Mouse (Mus musculus): Measurements from ENCODE around the gene B4galt5.
"Not testable (repeated sequence)": the region's sequence is repeated elsewhere in the genome, so short reads cannot be mapped to it uniquely, and the experiment has no call there.

The B4galt5 gene

GRCm38 (mm10) chr2:167348376-167349282 lies at the start of gene B4galt5:
Gene B4galt5, minus strand, starts transcription at chr2:167349183.
- DNase-seq, result peak in 1 of 2 experiments; percentile 52

GRCm38 (mm10) chr2:167396420-167396819 lies 47.4 kb upstream of the B4galt5 start:
- not testable (repeated sequence) for DNase-seq

DNA sequence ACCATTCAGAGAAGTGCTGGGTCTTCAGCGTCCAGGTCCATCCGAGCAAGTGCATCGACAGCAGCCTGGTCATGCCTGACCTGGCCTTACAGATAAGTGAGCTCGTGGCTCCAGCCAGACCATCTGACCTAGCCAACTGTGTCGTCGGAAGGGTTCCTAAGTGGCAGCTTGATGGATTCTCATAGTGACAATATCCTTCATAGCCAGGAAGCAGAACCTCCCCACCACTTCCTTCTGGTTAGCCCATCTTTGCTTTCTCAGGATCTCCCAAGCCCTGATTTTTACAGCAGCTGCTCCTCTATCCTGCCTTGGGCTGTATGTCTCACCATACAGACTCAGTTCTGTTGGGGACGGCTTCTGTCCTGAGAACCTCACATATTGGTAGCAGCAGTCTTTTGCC lies 45.4 kb upstream of the B4galt5 start:
- DNase-seq, result no peak

GRCm38 (mm10) chr2:167386998-167387397 lies 38.0 kb upstream of the B4galt5 start:
- DNase-seq, result no peak

DNA sequence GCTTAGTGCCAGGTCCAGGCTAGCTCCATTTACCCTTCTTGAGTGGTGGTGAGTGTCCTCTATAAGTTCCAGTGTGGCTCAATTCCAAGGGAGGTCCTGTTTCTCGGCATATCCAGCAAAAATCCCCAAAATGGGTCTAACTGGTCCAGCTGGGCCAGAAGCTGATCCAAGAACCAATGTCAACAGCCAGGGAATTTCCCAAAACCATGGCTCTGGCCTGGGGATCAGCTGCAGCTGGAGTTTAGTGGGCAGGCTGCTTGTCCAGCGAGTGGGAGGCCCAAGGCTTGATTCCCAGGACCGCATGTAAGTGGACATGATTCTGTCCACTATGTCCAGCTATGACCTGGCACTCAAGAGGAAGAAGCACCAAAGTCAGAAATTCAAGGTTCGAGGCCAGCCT lies 37.5 kb upstream of the B4galt5 start:
- DNase-seq, result no peak

DNA sequence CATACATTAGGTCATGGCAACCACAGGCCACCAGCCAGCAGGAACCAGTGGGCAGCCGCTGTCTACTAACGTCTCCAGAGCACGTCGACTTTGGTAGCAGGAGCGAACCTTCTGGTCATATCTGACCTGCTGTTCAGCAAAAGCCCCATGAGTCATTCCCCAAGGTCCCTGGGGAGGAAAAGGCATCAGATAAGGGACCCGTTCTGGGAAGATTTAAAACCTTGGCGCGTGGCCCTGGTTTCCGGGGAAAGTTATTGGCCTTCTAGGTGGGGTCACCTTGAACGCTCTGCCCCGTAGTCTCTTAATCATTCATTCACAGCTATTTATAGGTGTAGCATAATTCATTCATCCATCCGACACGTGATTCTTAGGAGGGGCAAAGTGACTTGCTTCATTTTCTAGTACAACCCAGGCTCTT lies 34.7 kb upstream of the B4galt5 start:
- no peak for DNase-seq

GRCm38 (mm10) chr2:167382389-167382788 lies 33.4 kb upstream of the B4galt5 start:
- no peak for DNase-seq

DNA sequence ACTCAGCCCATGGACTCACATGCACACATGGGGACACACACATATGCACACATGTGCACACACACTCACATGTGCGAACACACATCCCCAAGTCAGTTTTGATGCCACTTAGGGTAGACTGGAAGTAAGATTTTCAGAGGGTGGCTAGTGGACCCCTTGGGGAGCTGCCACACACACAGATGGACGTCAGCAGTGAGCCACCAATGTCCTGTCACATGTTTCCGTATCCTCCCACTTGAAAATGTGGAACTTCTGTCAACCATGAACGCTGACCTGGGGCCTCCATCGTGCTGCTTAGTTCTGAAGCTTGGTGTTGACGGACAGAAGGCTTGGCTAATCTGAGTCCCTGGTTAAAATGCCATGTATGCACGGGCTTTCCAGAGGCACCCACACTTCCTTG lies 32.6 kb upstream of the B4galt5 start:
- DNase-seq, result peak in 1 of 2 experiments; percentile 21

GRCm38 (mm10) chr2:167380615-167381285 lies 31.8 kb upstream of the B4galt5 start:
- no peak for DNase-seq

GRCm38 (mm10) chr2:167378972-167379371 lies 30.0 kb upstream of the B4galt5 start:
- DNase-seq, result no peak

- DNase-seq, result peak in 1 of 2 experiments; percentile 36
Measured at GRCm38 (mm10) chr2:167377697-167378096, 28.7 kb upstream of the B4galt5 start.

DNA sequence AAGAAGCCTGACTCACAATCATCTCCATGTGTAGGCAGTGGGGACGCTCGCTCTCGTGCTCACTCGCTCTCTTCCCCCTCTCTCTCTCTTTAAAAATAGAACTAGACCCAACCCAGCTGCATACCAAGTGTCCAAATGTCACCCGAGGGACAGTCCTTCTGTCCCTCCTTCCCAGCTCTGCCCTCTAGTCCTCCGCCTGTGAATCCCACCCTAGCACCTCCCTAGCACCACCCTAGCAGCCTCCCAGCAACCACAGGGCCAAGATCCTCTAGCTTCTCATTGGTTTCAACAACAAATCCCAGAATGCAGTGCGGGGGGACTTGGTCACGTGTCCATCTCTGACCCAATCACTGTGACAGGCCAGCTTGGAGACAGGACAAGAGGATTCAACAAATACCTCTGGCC lies 27.2 kb upstream of the B4galt5 start:
- peak; percentile 64 to 70 for DNase-seq

- no peak for DNase-seq
Measured at GRCm38 (mm10) chr2:167375688-167376087, 26.7 kb upstream of the B4galt5 start.

DNA sequence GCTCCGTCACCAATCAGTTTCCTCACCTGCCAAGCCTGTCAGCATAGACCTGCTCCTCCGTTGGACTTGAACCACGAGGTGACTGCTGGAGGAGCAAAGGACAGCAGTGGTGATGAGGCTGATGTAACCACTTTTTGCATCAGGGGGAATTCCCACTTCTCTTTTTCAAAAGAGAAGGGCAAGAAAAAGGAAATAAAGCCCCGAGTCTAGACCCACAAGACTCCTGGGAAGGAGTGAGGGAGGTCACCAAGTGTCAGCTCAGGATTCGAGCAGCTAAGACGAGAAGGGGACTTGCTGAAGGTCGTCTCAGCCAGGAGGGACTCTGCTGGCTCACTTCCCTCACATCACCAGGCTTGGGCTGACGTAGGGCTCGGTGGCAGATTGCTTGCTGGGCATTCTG lies 26.2 kb upstream of the B4galt5 start:
- DNase-seq, result peak; percentile 30 to 38

DNA sequence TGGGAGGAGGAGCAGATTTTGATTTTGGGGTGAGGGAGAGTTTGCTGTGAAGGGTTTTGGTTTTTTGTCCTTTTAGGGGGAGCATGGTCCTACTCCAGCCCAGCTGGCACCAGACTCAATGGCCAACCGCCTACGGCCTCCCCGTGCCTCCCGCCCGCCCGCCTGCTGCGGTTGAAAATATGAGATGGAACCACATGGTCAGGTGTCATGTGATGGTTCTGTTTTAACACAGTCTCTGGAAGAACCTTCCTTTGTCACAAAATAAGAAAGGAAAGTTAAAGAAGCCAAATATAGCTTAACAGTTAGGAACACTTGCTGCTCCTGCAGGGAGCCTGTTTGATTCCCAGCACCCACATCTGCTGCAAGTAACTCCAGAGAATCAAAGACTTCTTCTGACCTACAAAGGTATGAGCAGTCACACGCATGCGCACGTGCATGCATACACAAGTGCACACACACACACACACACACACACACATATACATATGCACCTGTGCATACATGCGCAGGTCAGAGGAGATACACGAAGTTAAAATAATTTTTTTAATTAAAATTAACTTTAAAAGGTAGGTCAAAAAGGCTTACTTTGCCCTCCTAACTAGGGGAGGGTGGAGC lies 25.3 kb upstream of the B4galt5 start:
- DNase-seq, result no peak

GRCm38 (mm10) chr2:167373266-167373665 lies 24.3 kb upstream of the B4galt5 start:
- peak; percentile 41 to 56 for DNase-seq

- no peak for DNase-seq
Measured at GRCm38 (mm10) chr2:167371506-167371905, 22.5 kb upstream of the B4galt5 start.

- DNase-seq, result peak; percentile 75 to 79
Measured at GRCm38 (mm10) chr2:167368328-167368727, 19.3 kb upstream of the B4galt5 start.

DNA sequence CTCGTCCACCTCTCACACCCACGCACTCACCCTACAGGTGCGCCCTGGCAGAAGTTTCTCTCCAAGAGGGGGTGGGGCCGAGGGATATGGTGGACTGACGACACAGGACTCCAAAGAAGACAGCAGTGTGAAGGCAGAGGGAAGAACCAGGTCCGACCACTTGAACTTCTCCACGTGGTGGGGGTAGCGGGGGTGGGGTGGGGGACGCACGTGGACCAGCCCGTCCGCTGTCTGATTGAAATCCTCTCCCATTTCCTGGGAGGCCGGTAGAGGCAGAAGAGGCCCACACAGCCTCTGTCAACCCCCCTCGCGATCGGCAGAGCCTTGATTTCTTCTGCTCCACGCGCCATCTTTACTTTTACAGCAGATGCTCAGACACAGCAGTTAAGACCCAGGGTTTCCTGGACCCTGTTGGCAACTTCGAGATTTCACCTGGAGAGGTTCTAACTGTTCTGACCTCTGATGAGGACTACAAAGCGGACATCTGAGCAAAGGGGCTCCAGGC lies 18.8 kb upstream of the B4galt5 start:
- DNase-seq, result peak in 1 of 2 experiments; percentile 40

- peak in 1 of 2 experiments; percentile 27 for DNase-seq
Measured at GRCm38 (mm10) chr2:167367325-167367724, 18.3 kb upstream of the B4galt5 start.

GRCm38 (mm10) chr2:167365063-167365462 lies 16.1 kb upstream of the B4galt5 start:
- DNase-seq, result no peak

DNA sequence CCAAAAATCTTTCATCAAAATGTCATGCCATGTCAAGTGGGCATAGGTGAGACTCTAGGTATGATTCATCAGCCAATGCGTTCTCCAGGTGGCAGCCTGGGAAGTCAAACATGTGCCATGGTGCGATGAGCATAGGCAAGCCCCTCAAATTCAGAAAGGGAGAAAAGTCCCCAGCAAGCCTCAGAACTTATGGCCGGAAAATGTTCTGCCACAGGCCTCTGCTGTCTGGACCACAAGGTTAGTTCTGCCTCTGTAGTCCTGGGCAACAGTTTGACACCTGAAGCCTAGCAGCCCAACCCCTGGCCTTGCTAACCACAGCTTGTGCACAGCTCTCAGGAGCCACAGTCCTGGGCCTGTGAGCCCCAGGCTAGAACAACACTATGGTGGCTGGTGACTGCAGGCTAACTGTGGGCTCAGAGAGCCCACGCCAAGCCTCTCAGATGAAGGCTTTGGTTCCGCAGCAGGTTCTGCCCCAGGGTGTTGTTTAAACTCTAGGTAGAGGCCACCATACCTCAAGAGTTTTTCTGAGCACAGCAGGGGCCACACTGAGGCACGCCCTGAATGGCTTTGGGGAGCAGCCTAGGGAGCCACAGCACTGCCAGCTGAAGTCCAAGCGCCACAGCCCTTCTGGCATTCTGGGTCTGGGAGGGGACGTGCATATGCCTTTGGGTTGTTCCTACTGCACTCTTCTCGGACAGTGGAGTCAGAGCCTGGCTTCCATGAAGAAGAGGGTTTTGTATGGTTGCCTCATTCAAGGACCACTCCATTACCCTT lies 14.5 kb upstream of the B4galt5 start:
- no peak for DNase-seq

Measured in lung, postnatal 4 days (tissue).